Mouse (Mus musculus): Measurements from ENCODE around the gene Gp1bb.

DNA sequence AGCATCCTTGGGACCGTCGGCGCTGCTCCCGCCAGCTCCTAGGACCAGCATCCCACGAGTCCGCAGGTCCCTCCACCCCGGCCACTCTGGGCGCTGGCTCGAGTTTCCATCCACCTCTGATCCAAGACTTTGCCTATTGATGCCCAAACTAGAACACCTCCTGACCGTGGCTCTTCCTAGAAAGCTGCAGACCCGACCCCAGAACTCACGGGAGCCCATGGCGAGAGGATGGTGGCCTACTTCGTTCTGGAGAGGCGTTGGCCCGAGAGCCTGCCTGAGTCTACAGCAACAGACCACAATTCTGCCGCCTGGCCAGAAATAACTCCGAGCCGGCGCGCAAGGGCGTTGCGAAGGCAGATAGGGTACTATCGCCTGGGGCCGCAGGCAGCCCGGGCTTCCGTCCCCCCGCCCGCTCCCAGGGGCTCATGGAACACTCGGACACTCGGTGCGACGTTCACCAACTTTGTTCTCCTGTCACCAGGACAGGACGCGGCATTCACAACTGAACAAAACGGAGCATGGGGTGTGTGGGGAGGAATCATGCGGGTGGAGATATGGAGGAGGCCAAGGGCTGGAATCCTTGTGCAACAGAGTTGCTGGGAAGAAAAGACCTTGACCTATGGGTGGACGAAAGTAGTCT lies 721 bp downstream of the Gp1bb start:
- TF ChIP-seq HCFC1 (IDR thresholded peaks at IDR 0.05; ENCODE audit: low read depth, low read length) = no peak
- TF ChIP-seq E2F4 (IDR thresholded peaks at IDR 0.05; ENCODE audit: borderline replicate concordance, low read depth, low read length) = no peak
- no peak for TF ChIP-seq CHD1 (IDR thresholded peaks at IDR 0.05; ENCODE audit: low read depth, low read length)
- TF ChIP-seq POLR2A (IDR thresholded peaks at IDR 0.05; ENCODE audit: control insufficient read depth in 1 of 2, insufficient read depth in 1 of 2, low read depth in 1 of 2, low read length in 2 of 2, poor library complexity in 1 of 2) = no peak
- TF ChIP-seq USF1 (IDR thresholded peaks at IDR 0.05; ENCODE audit: low read depth, low read length) = no peak
- TF ChIP-seq MXI1 (IDR thresholded peaks at IDR 0.05; ENCODE audit: low read depth, low read length) = no peak
- no peak for TF ChIP-seq GATA1 (IDR thresholded peaks at IDR 0.05; ENCODE audit: low read depth, low read length)
- no peak for TF ChIP-seq EP300 (IDR thresholded peaks at IDR 0.05; ENCODE audit: low read depth in 1 of 2, low read length in 2 of 2)
- TF ChIP-seq MAFK (IDR thresholded peaks at IDR 0.05; ENCODE audit: borderline replicate concordance, low read depth, low read length) = no peak
- TF ChIP-seq CTCF (IDR thresholded peaks at IDR 0.05 in 2 of 3, conservative IDR thresholded peaks at IDR 0.05 in 1 of 3; ENCODE audit: control insufficient read depth in 1 of 3, insufficient read depth in 1 of 3, low read depth in 2 of 3, low read length in 3 of 3, poor library complexity in 1 of 3, severe bottlenecking in 1 of 3) = no peak
- no peak for TF ChIP-seq RAD21 (IDR thresholded peaks at IDR 0.05; ENCODE audit: low read depth, low read length)
- no peak for TF ChIP-seq MAZ (IDR thresholded peaks at IDR 0.05; ENCODE audit: low read depth, low read length)
- no peak for TF ChIP-seq ZC3H11A (IDR thresholded peaks at IDR 0.05; ENCODE audit: low read depth, low read length)
